ENCODE assay signal across 8 mouse cellular contexts in genomic region chr8:84872309-84872965, GRCm38 (mm10). TPM values are rescaled to one million over a fixed set of nuclear protein-coding genes. Genes with fewer than 3 reads are reported as not detected.
A peak's percentile ranks its signal among the peaks of the same experiment; 100 is the strongest.
DNase-seq lines count a peak whose midpoint lies in the region; ATAC-seq lines count a peak whose summit lies in the region.

No protein-coding gene starts in this region.

- H3K9ac ChIP-seq in forebrain, embryonic 12.5 days, result peak overlapping the region; percentile 57
- H3K9ac ChIP-seq in hindbrain, embryonic 15.5 days, result peak overlapping the region; percentile 37
- H3K9ac ChIP-seq in liver, embryonic 11.5 days (ENCODE audit: low read depth, low read length), result peak overlapping the region; percentile 68
- H3K9ac ChIP-seq in midbrain, embryonic 16.5 days (ENCODE audit: low read depth, low read length), result peak overlapping the region; percentile 66

- H3K4me1 ChIP-seq in forebrain, embryonic 12.5 days, result peaks cover 17% of the 10 kb centered on the region
- peaks cover 12% of the 10 kb centered on the region for H3K4me1 ChIP-seq in hindbrain, embryonic 15.5 days (replicated peaks)
- peaks cover 29% of the 10 kb centered on the region for H3K4me1 ChIP-seq in liver, embryonic 11.5 days (replicated peaks; ENCODE audit: control insufficient read depth, insufficient read depth, low read length)
- H3K4me1 ChIP-seq in midbrain, embryonic 16.5 days (ENCODE audit: control insufficient read depth, insufficient read depth, low read length), result peaks cover 11% of the 10 kb centered on the region

- H3K27me3 ChIP-seq in forebrain, embryonic 12.5 days, result peaks cover 17% of the 10 kb centered on the region
- H3K27me3 ChIP-seq in hindbrain, embryonic 15.5 days, result no peaks in the 10 kb centered on the region
- H3K27me3 ChIP-seq in liver, embryonic 11.5 days (replicated peaks; ENCODE audit: control insufficient read depth, insufficient read depth, low read length), result no peaks in the 10 kb centered on the region
- H3K27me3 ChIP-seq in midbrain, embryonic 16.5 days (ENCODE audit: control insufficient read depth, insufficient read depth, low read depth, low read length), result peaks cover 5% of the 10 kb centered on the region; the same call in 1 of the 2 replicates

- ATAC-seq in cerebellum, adult (ENCODE audit: insufficient number of reproducible peaks, low FRiP score, low TSS enrichment), result no peak
- peak; percentile 72 for ATAC-seq in forebrain, embryonic 12.5 days (ENCODE audit: low FRiP score)
- peak; percentile 79 for ATAC-seq in hindbrain, embryonic 15.5 days (ENCODE audit: low FRiP score, low read depth)
- ATAC-seq in liver, embryonic 11.5 days (replicated peaks; ENCODE audit: low FRiP score), result peak; percentile 67
- peak; percentile 67 for ATAC-seq in midbrain, embryonic 16.5 days

- DNase-seq in cerebellum, adult 18-20 months, result peak; percentile 22 to 31
- peak; percentile 74 for DNase-seq in ZHBTc4 (ENCODE audit: low read depth, low spot score)
- peak; percentile 53 for DNase-seq in liver, embryonic 11.5 days (ENCODE audit: low spot score)
- peak; percentile 46 for DNase-seq in thymus, postnatal 14 days

- no peaks in the 10 kb centered on the region for H3K9me3 ChIP-seq in forebrain, embryonic 12.5 days
- H3K9me3 ChIP-seq in hindbrain, embryonic 15.5 days, result no peaks in the 10 kb centered on the region
- H3K9me3 ChIP-seq in liver, embryonic 11.5 days (ENCODE audit: control insufficient read depth, low read length), result no peaks in the 10 kb centered on the region
- no peaks in the 10 kb centered on the region for H3K9me3 ChIP-seq in midbrain, embryonic 16.5 days (replicated peaks; ENCODE audit: control insufficient read depth, low read length, poor library complexity, severe bottlenecking)

- 3% methylated on average over 54 of the region's 54 CpGs for WGBS in forebrain, embryonic 12.5 days
- WGBS in hindbrain, embryonic 15.5 days, result 3% methylated on average over 54 of the region's 54 CpGs
- WGBS in liver, embryonic 11.5 days, result 3% methylated on average over 54 of the region's 54 CpGs
- 3% methylated on average over 53 of the region's 54 CpGs for WGBS in midbrain, embryonic 16.5 days

- peak overlapping the region; percentile 82 for H3K4me2 ChIP-seq in forebrain, embryonic 12.5 days
- H3K4me2 ChIP-seq in hindbrain, embryonic 15.5 days, result peak overlapping the region; percentile 93
- H3K4me2 ChIP-seq in liver, embryonic 11.5 days, result peak overlapping the region; percentile 99
- H3K4me2 ChIP-seq in midbrain, embryonic 16.5 days (ENCODE audit: low read length), result peak overlapping the region; percentile 92

- no peak overlapping the region for H3K27ac ChIP-seq in forebrain, embryonic 12.5 days
- no peak overlapping the region for H3K27ac ChIP-seq in hindbrain, embryonic 15.5 days (replicated peaks)
- H3K27ac ChIP-seq in liver, embryonic 11.5 days (ENCODE audit: low read depth, low read length), result peak overlapping the region; percentile 80
- no peak overlapping the region for H3K27ac ChIP-seq in midbrain, embryonic 16.5 days (ENCODE audit: low read length)

- H3K4me3 ChIP-seq in forebrain, embryonic 12.5 days (replicated peaks), result peak overlapping the region; percentile 44
- peak overlapping the region; percentile 45 for H3K4me3 ChIP-seq in hindbrain, embryonic 15.5 days
- H3K4me3 ChIP-seq in liver, embryonic 11.5 days (ENCODE audit: low read depth, low read length), result peak overlapping the region; percentile 55
- H3K4me3 ChIP-seq in midbrain, embryonic 16.5 days (ENCODE audit: low read depth, low read length), result peak overlapping the region; percentile 43

- H3K36me3 ChIP-seq in forebrain, embryonic 12.5 days (replicated peaks), result peaks cover 31% of the 10 kb centered on the region
- H3K36me3 ChIP-seq in hindbrain, embryonic 15.5 days, result peaks cover 14% of the 10 kb centered on the region
- peaks cover 14% of the 10 kb centered on the region for H3K36me3 ChIP-seq in liver, embryonic 11.5 days (ENCODE audit: control insufficient read depth, insufficient read depth, low read length)
- H3K36me3 ChIP-seq in midbrain, embryonic 16.5 days (ENCODE audit: control insufficient read depth, insufficient read depth, low read length), result peaks cover 18% of the 10 kb centered on the region

RNA-seq across cellular contexts. Expression of gene Syce2, which starts 0.5 kb away (rescaled TPM):
- 76.7 and 82.9 TPM in 2 replicates for polyA plus RNA-seq in forebrain, embryonic 12.5 days (2016; fragmentation: Nextera tagmentation; extraction: Ambion mirVana)
- polyA plus RNA-seq in hindbrain, embryonic 15.5 days (2015; fragmentation: Nextera tagmentation; extraction: Ambion mirVana), result 33.7 and 37.3 TPM in 2 replicates
- polyA plus RNA-seq in liver, embryonic 11.5 days (2014; fragmentation: Nextera tagmentation; extraction: Ambion mirVana), result 144 and 160 TPM in 2 replicates
- 27.7 and 33.2 TPM in 2 replicates for polyA plus RNA-seq in midbrain, embryonic 16.5 days (2015; fragmentation: Nextera tagmentation; extraction: Ambion mirVana)

RNA-seq across cellular contexts. Expression of gene Farsa, which starts 15.6 kb away (rescaled TPM):
- 110 and 111 TPM in 2 replicates for polyA plus RNA-seq in forebrain, embryonic 12.5 days (2016; fragmentation: Nextera tagmentation; extraction: Ambion mirVana)
- 108 and 112 TPM in 2 replicates for polyA plus RNA-seq in hindbrain, embryonic 15.5 days (2015; fragmentation: Nextera tagmentation; extraction: Ambion mirVana)
- 130 TPM in 2 replicates for polyA plus RNA-seq in liver, embryonic 11.5 days (2014; fragmentation: Nextera tagmentation; extraction: Ambion mirVana)
- polyA plus RNA-seq in midbrain, embryonic 16.5 days (2015; fragmentation: Nextera tagmentation; extraction: Ambion mirVana), result 108 and 113 TPM in 2 replicates

RNA-seq across cellular contexts. Expression of gene Gcdh, which starts 21.3 kb away (rescaled TPM):
- polyA plus RNA-seq in forebrain, embryonic 12.5 days (2016; fragmentation: Nextera tagmentation; extraction: Ambion mirVana), result 31.1 and 33.2 TPM in 2 replicates
- polyA plus RNA-seq in hindbrain, embryonic 15.5 days (2015; fragmentation: Nextera tagmentation; extraction: Ambion mirVana), result 36.4 and 40.3 TPM in 2 replicates
- polyA plus RNA-seq in liver, embryonic 11.5 days (2014; fragmentation: Nextera tagmentation; extraction: Ambion mirVana), result 53.5 and 56.7 TPM in 2 replicates
- 33.4 and 36.9 TPM in 2 replicates for polyA plus RNA-seq in midbrain, embryonic 16.5 days (2015; fragmentation: Nextera tagmentation; extraction: Ambion mirVana)

RNA-seq across cellular contexts. Expression of gene Calr, which starts 25.7 kb away (rescaled TPM):
- polyA plus RNA-seq in forebrain, embryonic 12.5 days (2016; fragmentation: Nextera tagmentation; extraction: Ambion mirVana), result 619 TPM in 2 replicates
- 700 and 710 TPM in 2 replicates for polyA plus RNA-seq in hindbrain, embryonic 15.5 days (2015; fragmentation: Nextera tagmentation; extraction: Ambion mirVana)
- polyA plus RNA-seq in liver, embryonic 11.5 days (2014; fragmentation: Nextera tagmentation; extraction: Ambion mirVana), result 860 and 893 TPM in 2 replicates
- polyA plus RNA-seq in midbrain, embryonic 16.5 days (2015; fragmentation: Nextera tagmentation; extraction: Ambion mirVana), result 662 and 691 TPM in 2 replicates

RNA-seq across cellular contexts. Expression of gene Klf1, which starts 29.3 kb away (rescaled TPM):
- polyA plus RNA-seq in forebrain, embryonic 12.5 days (2016; fragmentation: Nextera tagmentation; extraction: Ambion mirVana), result 2.4 and 3.5 TPM in 2 replicates
- polyA plus RNA-seq in hindbrain, embryonic 15.5 days (2015; fragmentation: Nextera tagmentation; extraction: Ambion mirVana), result 0.64 TPM in 2 replicates
- polyA plus RNA-seq in liver, embryonic 11.5 days (2014; fragmentation: Nextera tagmentation; extraction: Ambion mirVana), result 458 and 504 TPM in 2 replicates
- polyA plus RNA-seq in midbrain, embryonic 16.5 days (2015; fragmentation: Nextera tagmentation; extraction: Ambion mirVana), result 0.28 and 0.98 TPM in 2 replicates
